Mouse (Mus musculus): ENCODE results near the gene Csdc2. TPM values are rescaled to one million over a fixed set of nuclear protein-coding genes. Genes with fewer than 3 reads are reported as not detected.

Csdc2 gene
- total RNA-seq, 1 experiment = 1.2 TPM

DNA sequence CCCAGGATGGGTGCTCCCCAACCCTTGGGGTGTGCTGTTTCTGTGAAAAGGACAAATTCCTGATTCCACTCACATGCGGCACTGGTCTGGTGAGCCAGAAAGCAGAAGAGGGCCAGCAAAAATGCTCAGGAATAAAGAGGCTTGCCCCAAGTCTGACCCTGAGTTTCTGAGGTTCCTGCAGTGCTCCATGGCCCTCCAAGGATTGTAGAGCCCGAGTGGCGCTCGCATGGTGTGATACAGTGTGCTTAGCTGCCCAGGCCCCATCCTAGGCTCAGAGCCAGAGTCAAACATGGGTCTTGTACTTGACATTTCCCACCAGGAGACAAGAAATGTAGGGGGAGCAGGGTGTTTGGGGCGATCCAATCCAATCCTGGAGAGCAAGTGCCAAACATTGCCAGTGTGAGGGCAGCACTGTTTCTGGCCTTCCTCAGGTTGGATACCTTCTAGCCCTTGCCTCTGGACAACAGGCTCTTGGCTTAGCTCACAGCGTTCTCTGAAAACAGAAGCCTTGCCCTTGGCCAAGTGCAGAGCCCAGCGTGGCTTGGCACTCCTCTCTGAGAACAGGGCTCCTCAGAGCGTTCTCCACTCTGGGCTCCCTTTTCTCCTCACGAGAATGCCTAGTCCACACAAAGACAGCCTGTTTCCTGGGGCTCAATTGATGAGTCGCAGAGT, 15.9 kb upstream of the Csdc2 start:
- in situ Hi-C loops (cut with MboI; ENCODE audit: low sequenced_read_pairs in 2 of 2, unreplicated experiment in 2 of 2) = no loop called here

GRCm38 (mm10) chr15:81921255-81921654, 15.3 kb upstream of the Csdc2 start:
- Histone ChIP-seq H3K9ac (ENCODE audit: insufficient read depth, low read depth, low read length, poor library complexity, severe bottlenecking) (no peak overlapping the region), H3K9me3 (ENCODE audit: control insufficient read depth, insufficient read depth, low read depth, low read length) (no peaks in the 10 kb centered on the region), H3K27ac (ENCODE audit: insufficient read depth, low read depth, low read length, poor library complexity, severe bottlenecking) (no peak overlapping the region), H3K4me1 (ENCODE audit: control insufficient read depth in 2 of 2, insufficient read depth in 2 of 2, low read length in 2 of 2, poor library complexity in 1 of 2) (no peaks in the 10 kb centered on the region; a peak in 1 of 4 replicates), H3K4me3 (ENCODE audit: insufficient read depth in 1 of 2, low read depth in 1 of 2, low read length in 2 of 2, poor library complexity in 1 of 2, severe bottlenecking in 1 of 2) (no peak overlapping the region), H3K36me3 (ENCODE audit: control insufficient read depth, insufficient read depth, low read length, poor library complexity, severe bottlenecking) (peaks cover 27% of the 10 kb centered on the region)
- in situ Hi-C loops (cut with MboI; ENCODE audit: low sequenced_read_pairs in 2 of 2, unreplicated experiment in 2 of 2) = no loop called here
- no peak for DNase-seq (ENCODE audit: low read depth, low spot score)
- TF ChIP-seq CHD2 (IDR thresholded peaks at IDR 0.05; ENCODE audit: low read depth, low read length) (no peak), ZNF384 (IDR thresholded peaks at IDR 0.05; ENCODE audit: low read depth, low read length) (no peak), HCFC1 (IDR thresholded peaks at IDR 0.05; ENCODE audit: borderline replicate concordance, insufficient read depth, low read length) (no peak), MAFK (IDR thresholded peaks at IDR 0.05; ENCODE audit: insufficient read depth, low read depth, low read length) (no peak), ZC3H11A (IDR thresholded peaks at IDR 0.05; ENCODE audit: borderline replicate concordance, low read depth, low read length) (no peak)

More for the DNA sequence above, 15.9 kb upstream of the Csdc2 start:
- H3K36me3 ChIP-seq (ENCODE audit: control insufficient read depth, insufficient read depth, low read length, poor library complexity, severe bottlenecking) = peaks cover 33% of the 10 kb centered on the region
- no peaks in the 10 kb centered on the region for H3K9me3 ChIP-seq (ENCODE audit: control insufficient read depth, insufficient read depth, low read depth, low read length)
- no peak overlapping the region for H3K27ac ChIP-seq (ENCODE audit: insufficient read depth, low read depth, low read length, poor library complexity, severe bottlenecking)
- no peak overlapping the region for H3K4me3 ChIP-seq (ENCODE audit: insufficient read depth in 1 of 2, low read depth in 1 of 2, low read length in 2 of 2, poor library complexity in 1 of 2, severe bottlenecking in 1 of 2)
- no peak for DNase-seq (ENCODE audit: low read depth, low spot score)
- no peak overlapping the region for H3K9ac ChIP-seq (ENCODE audit: insufficient read depth, low read depth, low read length, poor library complexity, severe bottlenecking)
- no peak for TF ChIP-seq ZC3H11A (IDR thresholded peaks at IDR 0.05; ENCODE audit: borderline replicate concordance, low read depth, low read length)
- TF ChIP-seq MAFK (IDR thresholded peaks at IDR 0.05; ENCODE audit: insufficient read depth, low read depth, low read length) = no peak
- no peak for TF ChIP-seq ZNF384 (IDR thresholded peaks at IDR 0.05; ENCODE audit: low read depth, low read length)
- no peak for TF ChIP-seq HCFC1 (IDR thresholded peaks at IDR 0.05; ENCODE audit: borderline replicate concordance, insufficient read depth, low read length)
- no peak for TF ChIP-seq CHD2 (IDR thresholded peaks at IDR 0.05; ENCODE audit: low read depth, low read length)
- no peaks in the 10 kb centered on the region; a peak in 1 of 4 replicates for H3K4me1 ChIP-seq (ENCODE audit: control insufficient read depth in 2 of 2, insufficient read depth in 2 of 2, low read length in 2 of 2, poor library complexity in 1 of 2)

- Histone ChIP-seq H3K27ac (ENCODE audit: insufficient read depth, low read depth, low read length, poor library complexity, severe bottlenecking) (no peak overlapping the region), H3K4me3 (ENCODE audit: insufficient read depth in 1 of 2, low read depth in 1 of 2, low read length in 2 of 2, poor library complexity in 1 of 2, severe bottlenecking in 1 of 2) (peak overlapping the region; percentile 82 to 86), H3K36me3 (ENCODE audit: control insufficient read depth, insufficient read depth, low read length, poor library complexity, severe bottlenecking) (peaks cover 14% of the 10 kb centered on the region; the same call in 1 of the 2 replicates), H3K4me1 (ENCODE audit: control insufficient read depth in 2 of 2, insufficient read depth in 2 of 2, low read length in 2 of 2, poor library complexity in 1 of 2) (peaks cover 0 to 2% of the 10 kb centered on the region in 2 experiments; a peak in 1 of 4 replicates), H3K9me3 (ENCODE audit: control insufficient read depth, insufficient read depth, low read depth, low read length) (no peaks in the 10 kb centered on the region), H3K9ac (ENCODE audit: insufficient read depth, low read depth, low read length, poor library complexity, severe bottlenecking) (peak overlapping the region; percentile 91)
- DNase-seq (ENCODE audit: low read depth, low spot score) = no peak
- no peak for TF ChIP-seq ZC3H11A (IDR thresholded peaks at IDR 0.05; ENCODE audit: borderline replicate concordance, low read depth, low read length)
- no peak for TF ChIP-seq ZNF384 (IDR thresholded peaks at IDR 0.05; ENCODE audit: low read depth, low read length)
- no peak for TF ChIP-seq HCFC1 (IDR thresholded peaks at IDR 0.05; ENCODE audit: borderline replicate concordance, insufficient read depth, low read length)
- TF ChIP-seq CHD2 (IDR thresholded peaks at IDR 0.05; ENCODE audit: low read depth, low read length) = no peak
- no peak for TF ChIP-seq MAFK (IDR thresholded peaks at IDR 0.05; ENCODE audit: insufficient read depth, low read depth, low read length)
- in situ Hi-C loops (cut with MboI; ENCODE audit: low sequenced_read_pairs in 2 of 2, unreplicated experiment in 2 of 2) = no loop called here
Measured at GRCm38 (mm10) chr15:81924933-81925332, 11.6 kb upstream of the Csdc2 start.

GRCm38 (mm10) chr15:81925760-81926445, 10.7 kb upstream of the Csdc2 start, which contains the start of gene Polr3h:
TSS of gene Polr3h (minus strand) at chr15:81926240.
- in situ Hi-C loops (cut with MboI; ENCODE audit: low sequenced_read_pairs in 2 of 2, unreplicated experiment in 2 of 2) = no loop called here
- TF ChIP-seq HCFC1 (IDR thresholded peaks at IDR 0.05; ENCODE audit: borderline replicate concordance, insufficient read depth, low read length) (0 out of 2 replicates have a peak, but pooled peaks have one; percentile 18), CHD2 (IDR thresholded peaks at IDR 0.05; ENCODE audit: low read depth, low read length) (peak; percentile 34; the same call in 1 of the 2 replicates), ZNF384 (IDR thresholded peaks at IDR 0.05; ENCODE audit: low read depth, low read length) (no peak), ZC3H11A (IDR thresholded peaks at IDR 0.05; ENCODE audit: borderline replicate concordance, low read depth, low read length) (no peak), MAFK (IDR thresholded peaks at IDR 0.05; ENCODE audit: insufficient read depth, low read depth, low read length) (no peak)

More at GRCm38 (mm10) chr15:81925760-81926445, 10.7 kb upstream of the Csdc2 start, which contains the start of gene Polr3h:
- H3K9ac ChIP-seq (ENCODE audit: insufficient read depth, low read depth, low read length, poor library complexity, severe bottlenecking) = peak within 1 kb of the TSS; percentile 91
- peak within 1 kb of the TSS; percentile 82 to 86 for H3K4me3 ChIP-seq (ENCODE audit: insufficient read depth in 1 of 2, low read depth in 1 of 2, low read length in 2 of 2, poor library complexity in 1 of 2, severe bottlenecking in 1 of 2)
- H3K4me1 ChIP-seq (ENCODE audit: control insufficient read depth in 2 of 2, insufficient read depth in 2 of 2, low read length in 2 of 2, poor library complexity in 1 of 2) = peaks cover 0 to 2% of the 10 kb centered on the region in 2 experiments; a peak in 1 of 4 replicates
- no peaks in the 10 kb centered on the region for H3K9me3 ChIP-seq (ENCODE audit: control insufficient read depth, insufficient read depth, low read depth, low read length)
- H3K27ac ChIP-seq (ENCODE audit: insufficient read depth, low read depth, low read length, poor library complexity, severe bottlenecking) = no peak within 1 kb of the TSS
- DNase-seq (ENCODE audit: low read depth, low spot score) = peak; percentile 96
- peaks cover 14% of the 10 kb centered on the region; the same call in 1 of the 2 replicates for H3K36me3 ChIP-seq (ENCODE audit: control insufficient read depth, insufficient read depth, low read length, poor library complexity, severe bottlenecking)
